Mouse (Mus musculus) embryonic fibroblast, embryonic 13.5 days (primary cell): ENCODE measurements around the gene Vwa3a. TPM values are rescaled to one million over a fixed set of nuclear protein-coding genes. Genes with fewer than 3 reads are reported as not detected.

Experiments used
- H3K27ac ChIP-seq: 2 replicates; pipeline ENCODE4 v1.5.1; 2012; ENCODE audit warnings: low read length, control low read depth, inconsistent platforms; ENCODE audit not compliant: insufficient read depth
- H3K4me1 ChIP-seq: 2 replicates; pipeline ENCODE4 v1.6.1; 2011; ENCODE audit warnings: low read length; ENCODE audit not compliant: control insufficient read depth, insufficient read depth
- H3K4me3 ChIP-seq: 2 replicates; pipeline ENCODE4 v1.5.1; 2011; ENCODE audit warnings: mild to moderate bottlenecking, control low read depth, low read length; ENCODE audit not compliant: insufficient read depth
- CTCF ChIP-seq: IDR thresholded peaks from 2 replicates; pipeline ENCODE4 v1.5.1; 2011; ENCODE audit warnings: mild to moderate bottlenecking, control low read depth, low read length, moderate library complexity, borderline replicate concordance; ENCODE audit not compliant: insufficient read depth
- POLR2A ChIP-seq: IDR thresholded peaks from 2 replicates; pipeline ENCODE4 v1.6.1; 2011; ENCODE audit warnings: low read depth, mild to moderate bottlenecking, control low read depth, low read length, moderate library complexity
- polyA plus RNA-seq: library from polyadenylated mRNA; stranded (reverse); fragments of >200 nt; gene quantifications from 2 replicates; pipeline ENCODE4 v1.2.4, GENCODE M21; 2011; ENCODE audit warnings: low read depth; ENCODE audit not compliant: missing spikeins, insufficient read length

Vwa3a gene
- polyA plus RNA-seq, 1 experiment, result not detected

DNA sequence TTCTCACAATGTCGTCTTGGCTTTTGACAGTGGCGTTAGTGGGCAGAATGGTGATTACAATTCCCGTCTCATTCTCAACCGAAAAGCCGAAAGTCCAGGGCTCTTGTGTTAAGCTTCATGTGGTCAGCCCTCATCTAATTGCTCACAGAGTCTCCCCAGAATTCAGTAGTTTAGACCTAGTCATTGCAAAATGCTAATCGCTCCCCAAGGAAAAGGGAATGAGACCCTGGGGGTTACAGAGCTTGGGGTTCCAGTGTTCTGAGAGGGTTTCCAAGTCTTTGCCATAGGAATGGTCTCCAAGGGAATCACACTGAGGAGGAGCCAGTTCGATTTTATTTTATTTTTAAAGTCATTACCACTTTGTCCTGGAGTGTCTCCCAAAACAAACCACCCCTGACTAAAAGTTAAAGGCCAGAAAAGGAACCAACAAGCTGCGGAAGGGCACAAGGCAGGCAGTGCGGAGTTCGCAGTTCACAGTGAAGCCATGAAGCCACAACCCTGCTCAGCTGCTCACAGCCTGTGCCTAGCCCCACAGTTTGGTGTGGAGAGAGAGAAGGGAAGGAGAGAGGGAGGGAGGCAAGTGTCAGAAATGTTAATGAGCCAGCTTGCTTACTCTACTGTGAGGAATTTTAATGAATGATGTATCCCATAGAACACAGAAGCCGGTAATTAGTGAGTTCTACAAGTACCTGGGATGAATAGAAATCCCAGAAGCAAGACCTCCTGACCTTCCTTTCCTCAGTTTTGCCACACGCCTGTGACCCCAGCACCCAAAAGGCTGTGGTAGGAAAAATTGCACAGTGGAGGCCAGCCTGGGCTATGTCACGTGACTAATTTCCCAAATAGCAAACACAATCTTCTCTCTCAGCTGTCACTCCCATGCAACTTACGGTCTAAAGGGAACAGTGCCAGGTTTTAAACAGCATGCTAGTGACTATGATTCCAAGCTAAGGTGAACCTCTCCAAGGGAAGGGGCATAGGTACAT is 4.5 kb downstream of the Vwa3a start:
- H3K27ac ChIP-seq, result no peak overlapping the region
- no peak for TF ChIP-seq CTCF
- TF ChIP-seq POLR2A, result no peak
- no peaks in the 10 kb centered on the region for H3K4me1 ChIP-seq
- no peak overlapping the region for H3K4me3 ChIP-seq

DNA sequence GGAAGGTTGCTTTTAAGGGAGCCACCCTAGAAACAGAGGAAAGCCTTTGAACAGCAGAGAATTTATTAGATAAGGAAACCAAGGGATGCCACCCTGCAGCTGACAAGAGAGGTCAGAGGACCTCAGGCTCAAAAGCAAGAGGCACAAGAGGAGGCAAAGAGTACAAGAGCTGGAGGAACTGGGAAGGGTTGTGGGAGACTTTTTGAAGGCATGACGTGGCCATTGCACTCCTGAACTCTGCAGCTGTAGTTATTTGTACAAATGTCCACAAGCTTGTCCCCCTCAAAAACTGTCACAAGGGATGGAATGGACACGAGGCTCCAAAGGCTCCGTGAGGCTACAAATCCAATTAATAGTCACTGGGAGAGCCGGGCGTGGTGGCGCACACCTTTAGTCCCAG is 5.5 kb downstream of the Vwa3a start:
- TF ChIP-seq CTCF (no peak), POLR2A (no peak)
- no peak overlapping the region for H3K4me3 ChIP-seq
- no peak overlapping the region for H3K27ac ChIP-seq
- no peaks in the 10 kb centered on the region for H3K4me1 ChIP-seq

DNA sequence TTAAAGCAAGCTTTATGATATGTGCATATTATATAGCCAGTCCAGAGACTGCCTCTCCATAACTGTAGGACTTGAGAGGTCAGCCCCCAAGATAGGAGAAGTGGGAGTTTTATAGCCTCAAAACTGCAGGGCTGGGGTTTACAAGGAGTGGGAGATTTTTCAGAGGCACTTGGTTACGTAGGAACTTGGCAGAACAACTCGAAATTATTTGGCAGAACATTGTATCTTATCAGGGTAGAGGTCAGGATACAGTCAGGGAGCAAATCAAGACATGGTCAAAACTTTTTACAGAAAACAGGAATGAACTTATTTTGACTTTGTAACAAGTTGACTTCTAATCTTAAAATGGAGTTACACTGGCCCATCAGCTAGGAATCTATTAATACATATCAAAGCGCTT is 6.9 kb downstream of the Vwa3a start:
- Histone ChIP-seq H3K4me3 (no peak overlapping the region), H3K27ac (no peak overlapping the region), H3K4me1 (no peaks in the 10 kb centered on the region)
- no peak for TF ChIP-seq CTCF
- no peak for TF ChIP-seq POLR2A

DNA sequence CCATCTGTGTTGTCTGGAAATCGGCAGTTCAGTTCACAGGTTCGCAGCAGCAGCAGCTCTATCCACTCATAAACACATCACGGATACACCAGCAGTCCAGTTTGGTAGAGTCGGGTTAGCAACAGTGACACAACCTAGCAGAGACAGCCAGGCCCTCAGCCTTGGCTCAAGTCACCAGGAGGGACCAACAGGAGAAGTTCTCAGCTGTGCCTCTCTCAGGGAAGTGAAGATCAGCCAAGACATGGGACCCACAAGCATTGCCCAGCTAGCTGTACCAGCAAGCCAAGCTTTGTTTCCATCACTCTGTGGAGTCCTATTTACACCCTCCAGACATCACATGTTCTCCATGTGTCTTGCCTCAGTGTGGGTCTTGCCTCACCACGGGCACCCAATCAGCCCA is 7.7 kb downstream of the Vwa3a start:
- no peak overlapping the region for H3K27ac ChIP-seq
- TF ChIP-seq POLR2A, result no peak
- no peak for TF ChIP-seq CTCF
- 0 out of 2 replicates have a peak, but pooled peaks cover 1% of the 10 kb centered on the region for H3K4me1 ChIP-seq
- no peak overlapping the region for H3K4me3 ChIP-seq

DNA sequence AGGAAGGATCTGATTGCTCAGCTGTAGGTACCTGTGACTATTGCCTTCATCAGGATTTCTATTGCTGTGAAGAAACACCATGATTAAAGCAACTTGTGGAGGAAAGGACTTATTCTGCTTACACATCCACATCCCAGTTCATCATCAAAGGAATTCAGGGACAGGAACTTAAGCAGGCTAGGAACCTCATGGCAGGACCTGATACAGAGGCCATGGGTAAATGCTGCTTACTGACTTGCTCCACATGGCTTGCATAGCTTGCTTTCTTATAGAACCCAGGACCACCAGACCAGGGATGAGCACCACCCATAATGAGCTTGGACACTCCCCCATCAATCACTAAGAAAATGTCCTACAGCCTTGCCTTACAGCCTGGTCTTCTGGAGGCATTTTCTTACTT is 9.4 kb downstream of the Vwa3a start:
- Histone ChIP-seq H3K4me3 (no peak overlapping the region), H3K27ac (no peak overlapping the region), H3K4me1 (0 out of 2 replicates have a peak, but pooled peaks cover 2% of the 10 kb centered on the region)
- TF ChIP-seq POLR2A, result no peak
- TF ChIP-seq CTCF, result no peak

DNA sequence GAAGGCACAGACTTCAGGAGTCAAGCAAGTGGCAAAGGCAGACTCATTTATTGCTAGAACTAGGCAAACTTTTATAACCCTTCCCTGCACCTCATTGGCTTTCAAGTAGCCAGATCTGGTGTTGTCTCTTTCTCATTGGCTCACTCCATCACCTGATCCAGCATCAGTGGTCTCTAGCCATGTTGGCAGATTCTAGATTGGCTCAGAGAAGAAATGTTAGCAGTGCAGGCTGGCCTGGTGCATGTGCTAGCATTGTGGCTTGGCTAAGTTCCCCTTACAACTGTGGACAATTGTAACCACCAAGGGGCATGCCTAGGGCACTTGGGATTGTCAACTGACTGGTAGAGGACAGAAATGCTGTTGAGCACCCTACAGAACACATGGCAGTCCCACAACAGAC is 12.2 kb downstream of the Vwa3a start:
- Histone ChIP-seq H3K27ac (no peak overlapping the region), H3K4me3 (no peak overlapping the region), H3K4me1 (0 out of 2 replicates have a peak, but pooled peaks cover 2% of the 10 kb centered on the region)
- TF ChIP-seq POLR2A, result no peak
- no peak for TF ChIP-seq CTCF

DNA sequence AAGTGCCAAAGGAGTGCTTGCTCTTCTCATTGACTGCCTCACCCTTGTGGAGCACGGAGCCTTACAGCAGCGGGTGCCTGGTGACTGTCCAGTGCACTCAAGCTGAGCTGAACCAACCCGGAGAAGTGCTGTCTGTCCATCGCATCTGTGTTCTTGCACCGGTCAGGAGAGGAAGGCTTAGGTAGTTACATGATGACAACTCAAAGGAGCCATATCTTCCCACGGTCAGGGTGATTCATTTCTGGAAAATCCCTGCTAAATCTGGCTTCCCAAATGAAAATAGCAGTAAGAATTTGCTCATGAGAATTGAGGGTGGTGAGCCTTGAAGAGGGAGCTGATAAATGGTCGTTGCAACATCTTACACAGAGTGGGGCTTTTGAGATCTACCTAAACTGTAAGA is 12.8 kb downstream of the Vwa3a start:
- H3K27ac ChIP-seq, result no peak overlapping the region
- TF ChIP-seq POLR2A (no peak), CTCF (no peak)
- H3K4me3 ChIP-seq, result no peak overlapping the region
- 0 out of 2 replicates have a peak, but pooled peaks cover 2% of the 10 kb centered on the region for H3K4me1 ChIP-seq

DNA sequence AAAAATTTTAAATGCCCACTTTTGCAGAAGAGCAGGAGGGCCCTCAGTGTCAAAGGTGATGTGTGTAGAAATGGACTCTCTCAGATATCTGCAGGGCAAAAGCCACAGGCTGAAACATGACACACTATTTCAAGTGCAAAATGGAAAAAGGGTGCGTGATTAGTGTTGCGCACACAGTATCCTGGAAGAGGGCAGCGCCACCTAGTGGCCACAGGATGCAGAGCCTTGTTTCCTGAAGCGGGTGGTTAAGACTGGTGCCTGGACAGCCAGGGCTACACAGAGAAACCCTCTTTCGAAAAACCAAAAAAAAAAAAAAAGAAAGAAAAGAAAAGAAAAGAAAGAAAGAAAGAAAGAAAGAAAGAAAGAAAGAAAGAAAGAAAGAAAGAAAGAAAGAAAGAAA is 15.6 kb downstream of the Vwa3a start:
- Histone ChIP-seq H3K4me1 (0 out of 2 replicates have a peak, but pooled peaks cover 2% of the 10 kb centered on the region), H3K4me3 (no peak overlapping the region), H3K27ac (no peak overlapping the region)
- peak; percentile 94 for TF ChIP-seq CTCF
- no peak for TF ChIP-seq POLR2A

DNA sequence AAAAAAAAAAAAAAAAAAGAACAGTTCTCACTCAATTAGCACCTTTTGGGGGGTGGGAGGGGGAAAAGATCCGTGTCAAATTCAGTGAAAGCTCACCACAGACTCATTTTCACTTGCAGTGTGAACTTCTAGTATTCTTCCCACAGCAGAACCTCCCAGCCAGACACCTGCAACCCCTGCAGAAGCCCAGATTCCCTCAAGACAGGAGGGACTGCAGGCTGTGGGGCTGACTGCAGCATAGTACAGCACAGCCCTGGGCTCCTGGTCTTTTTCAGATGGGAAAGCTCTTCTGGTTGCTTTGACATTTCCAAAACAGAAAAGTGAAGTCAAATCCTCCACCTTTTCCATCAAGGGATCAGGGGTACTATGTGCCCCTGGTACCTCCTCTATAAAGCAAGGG is 28.3 kb downstream of the Vwa3a start:
- no peaks in the 10 kb centered on the region for H3K4me1 ChIP-seq
- H3K27ac ChIP-seq, result no peak overlapping the region
- TF ChIP-seq POLR2A (no peak), CTCF (no peak)
- no peak overlapping the region for H3K4me3 ChIP-seq

DNA sequence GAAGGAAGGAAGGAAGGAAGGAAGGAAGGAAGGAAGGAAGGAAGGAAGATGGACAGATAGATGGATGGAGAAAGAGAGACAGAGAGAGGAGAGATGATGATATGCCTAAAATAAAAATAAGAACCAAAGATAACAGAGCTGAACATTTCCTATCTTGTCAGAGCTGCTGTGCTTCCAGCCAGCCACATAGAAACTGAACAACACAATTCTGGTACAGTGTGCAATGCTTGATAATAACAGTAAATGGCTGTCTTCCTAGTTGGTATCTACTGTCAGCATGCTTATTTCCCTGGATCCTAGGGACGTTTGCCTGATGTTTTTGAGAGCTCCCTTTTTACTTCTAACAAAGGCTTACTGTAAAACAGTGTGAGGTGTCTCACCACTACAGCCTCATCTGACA is 32.3 kb downstream of the Vwa3a start:
- Histone ChIP-seq H3K27ac (no peak overlapping the region), H3K4me3 (no peak overlapping the region), H3K4me1 (no peaks in the 10 kb centered on the region)
- TF ChIP-seq CTCF, result no peak
- no peak for TF ChIP-seq POLR2A
